Mouse (Mus musculus): ENCODE data around the gene Slc17a1.

The Slc17a1 gene

GRCm38 (mm10) chr13:23869996-23870395, 2.4 kb downstream of the Slc17a1 start:
- no peak for TF ChIP-seq GATA4 (IDR thresholded peaks at IDR 0.05; ENCODE audit: insufficient replicate concordance, low read length)

- no peak for TF ChIP-seq GATA4 (IDR thresholded peaks at IDR 0.05; ENCODE audit: insufficient replicate concordance, low read length)
These were observed 5.6 kb downstream of the Slc17a1 start for GRCm38 (mm10) chr13:23873141-23873540.

- TF ChIP-seq GATA4 (IDR thresholded peaks at IDR 0.05; ENCODE audit: insufficient replicate concordance, low read length), result no peak
These were observed 11.6 kb downstream of the Slc17a1 start for GRCm38 (mm10) chr13:23879106-23879505.

- no peak for TF ChIP-seq GATA4 (IDR thresholded peaks at IDR 0.05; ENCODE audit: insufficient replicate concordance, low read length)
These were observed 12.1 kb downstream of the Slc17a1 start for GRCm38 (mm10) chr13:23879636-23880035.

GRCm38 (mm10) chr13:23885540-23885939, 18.0 kb downstream of the Slc17a1 start:
- no peak for TF ChIP-seq GATA4 (IDR thresholded peaks at IDR 0.05; ENCODE audit: insufficient replicate concordance, low read length)

- no peak for TF ChIP-seq GATA4 (IDR thresholded peaks at IDR 0.05; ENCODE audit: insufficient replicate concordance, low read length)
These were observed 19.6 kb downstream of the Slc17a1 start for GRCm38 (mm10) chr13:23887026-23887725.

GRCm38 (mm10) chr13:23889011-23889605, 21.6 kb downstream of the Slc17a1 start:
- no peak for TF ChIP-seq GATA4 (IDR thresholded peaks at IDR 0.05; ENCODE audit: insufficient replicate concordance, low read length)

- TF ChIP-seq GATA4 (IDR thresholded peaks at IDR 0.05; ENCODE audit: insufficient replicate concordance, low read length), result no peak
These were observed 25.2 kb downstream of the Slc17a1 start for GRCm38 (mm10) chr13:23892592-23893268.

- TF ChIP-seq GATA4 (IDR thresholded peaks at IDR 0.05; ENCODE audit: insufficient replicate concordance, low read length), result no peak
These were observed 25.7 kb downstream of the Slc17a1 start for GRCm38 (mm10) chr13:23893269-23893593.

- no peak for TF ChIP-seq GATA4 (IDR thresholded peaks at IDR 0.05; ENCODE audit: insufficient replicate concordance, low read length)
These were observed 30.7 kb downstream of the Slc17a1 start for GRCm38 (mm10) chr13:23898242-23898641.

- TF ChIP-seq GATA4 (IDR thresholded peaks at IDR 0.05; ENCODE audit: insufficient replicate concordance, low read length), result no peak
These were observed 39.4 kb downstream of the Slc17a1 start for GRCm38 (mm10) chr13:23906906-23907305.

GRCm38 (mm10) chr13:23910121-23910520, 42.6 kb downstream of the Slc17a1 start:
- no peak for TF ChIP-seq GATA4 (IDR thresholded peaks at IDR 0.05; ENCODE audit: insufficient replicate concordance, low read length)

GRCm38 (mm10) chr13:23911335-23911734, 43.8 kb downstream of the Slc17a1 start:
- TF ChIP-seq GATA4 (IDR thresholded peaks at IDR 0.05; ENCODE audit: insufficient replicate concordance, low read length), result no peak

- TF ChIP-seq GATA4 (IDR thresholded peaks at IDR 0.05; ENCODE audit: insufficient replicate concordance, low read length), result peak; percentile 83; the same call in 1 of the 2 replicates
These were observed 46.3 kb downstream of the Slc17a1 start for GRCm38 (mm10) chr13:23913791-23914306.

GRCm38 (mm10) chr13:23914376-23915167, 47.0 kb downstream of the Slc17a1 start, which contains the start of gene Slc17a4:
TSS of gene Slc17a4 (minus strand) at chr13:23915009.
- peak; percentile 68; the same call in 1 of the 2 replicates for TF ChIP-seq GATA4 (IDR thresholded peaks at IDR 0.05; ENCODE audit: insufficient replicate concordance, low read length)
